Comparison of ENCODE assay signal across 9 mouse cellular contexts in the genomic region with DNA sequence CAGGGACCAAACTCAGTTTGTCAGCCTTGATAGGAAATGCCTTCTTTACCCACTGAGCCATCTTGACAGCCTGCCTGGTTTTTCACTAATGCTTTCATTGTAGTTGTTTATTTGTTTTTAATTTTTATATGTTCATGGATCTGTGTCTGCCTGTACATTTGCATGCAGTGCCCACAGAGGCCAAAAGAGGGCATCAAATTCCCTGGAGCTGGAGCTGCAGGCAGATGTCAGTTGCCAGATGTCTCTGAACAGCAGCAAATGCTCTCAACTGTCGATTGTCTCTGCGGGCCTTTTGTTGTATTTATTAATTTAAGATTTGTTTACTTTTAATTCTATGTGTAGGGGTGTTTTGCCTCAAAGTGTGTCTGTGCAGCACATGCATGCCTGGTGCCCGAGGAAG. TPM values are rescaled to one million over a fixed set of nuclear protein-coding genes. Genes with fewer than 3 reads are reported as not detected.
A peak's percentile ranks its signal among the peaks of the same experiment; 100 is the strongest.
DNase-seq lines count a peak whose midpoint lies in the region; ATAC-seq and TF ChIP-seq lines count a peak whose summit lies in the region.
"Had no signal": no experiment of that assay in that cellular context is flagged by ENCODE, and none has a peak within 500 bp of the region (broad histone marks: within the 10 kb centered on the region; RNA-seq: fewer than 3 reads in every experiment).

No protein-coding gene starts in this region.

- no peak overlapping the region for H3K4me2 ChIP-seq in kidney, embryonic 15.5 days
- H3K4me2 ChIP-seq in lung, postnatal 0 days (replicated peaks; ENCODE audit: low read depth, low read length): no peak overlapping the region

- no peak overlapping the region for H3K9ac ChIP-seq in kidney, embryonic 15.5 days
- H3K9ac ChIP-seq in MEL (ENCODE audit: control insufficient read depth, low read depth, low read length, poor library complexity, severe bottlenecking): no peak overlapping the region
- no peak overlapping the region for H3K9ac ChIP-seq in lung, postnatal 0 days (replicated peaks; ENCODE audit: low read depth)

- no peaks in the 10 kb centered on the region for H3K79me2 ChIP-seq in MEL (ENCODE audit: control insufficient read depth, insufficient read depth, low read length, poor library complexity)

- no peak for TF ChIP-seq EP300 in MEL (IDR thresholded peaks at IDR 0.05; ENCODE audit: low read depth in 1 of 2, low read length in 2 of 2)
- TF ChIP-seq EP300 in lung, postnatal 0 days (IDR thresholded peaks at IDR 0.05): no peak

- no peaks in the 10 kb centered on the region for H3K27me3 ChIP-seq in kidney, embryonic 15.5 days
- H3K27me3 ChIP-seq in MEL (ENCODE audit: control insufficient read depth in 1 of 2, insufficient read depth in 2 of 2, low read length in 2 of 2): no peaks in the 10 kb centered on the region
- H3K27me3 ChIP-seq in lung, postnatal 0 days (replicated peaks; ENCODE audit: insufficient read depth, low read length): no peaks in the 10 kb centered on the region

- H3K27ac ChIP-seq in kidney, embryonic 15.5 days: no peak overlapping the region
- no peak overlapping the region for H3K27ac ChIP-seq in MEL (ENCODE audit: control insufficient read depth, low read depth, low read length)
- no peak overlapping the region for H3K27ac ChIP-seq in lung, postnatal 0 days (ENCODE audit: low read length)

- ATAC-seq in kidney, embryonic 15.5 days (replicated peaks; ENCODE audit: low FRiP score): no peak
- ATAC-seq in lung, postnatal 0 days: no peak

- H3K36me3 ChIP-seq in kidney, embryonic 15.5 days: peaks cover 31% of the 10 kb centered on the region
- no peaks in the 10 kb centered on the region for H3K36me3 ChIP-seq in MEL (ENCODE audit: control insufficient read depth in 1 of 2, insufficient read depth in 2 of 2, low read length in 2 of 2)
- 0 out of 2 replicates have a peak, but pooled peaks cover 7% of the 10 kb centered on the region for H3K36me3 ChIP-seq in lung, postnatal 0 days (ENCODE audit: insufficient read depth, low read length)

- DNase-seq in kidney, adult 18-20 months: peak; percentile 23
- DNase-seq in 416B (ENCODE audit: low read depth) (peak; percentile 29), MEL (ENCODE audit: low read depth, low spot score) (peak; percentile 51)
- DNase-seq in lung, postnatal 0 days (ENCODE audit: low spot score): peak; percentile 46
- DNase-seq in cerebellum, adult 8-10 months: no peak
- DNase-seq in yolk sac, embryonic 10.5 days (ENCODE audit: low spot score): no peak
- no peak for DNase-seq in left cerebral cortex, adult 9 months (ENCODE audit: low spot score in 2 of 2)

- H3K9me3 ChIP-seq in kidney, embryonic 15.5 days (replicated peaks): no peaks in the 10 kb centered on the region
- no peaks in the 10 kb centered on the region for H3K9me3 ChIP-seq in MEL (replicated peaks; ENCODE audit: insufficient read depth, low read length)
- H3K9me3 ChIP-seq in lung, postnatal 0 days (ENCODE audit: low read length): no peaks in the 10 kb centered on the region

- H3K4me3 ChIP-seq in kidney, embryonic 15.5 days (replicated peaks): no peak overlapping the region
- H3K4me3 ChIP-seq in MEL (ENCODE audit: control insufficient read depth in 1 of 2, insufficient read depth in 1 of 2, low read depth in 2 of 2, low read length in 2 of 2): no peak overlapping the region
- no peak overlapping the region for H3K4me3 ChIP-seq in lung, postnatal 0 days (ENCODE audit: low read depth, low read length)
- H3K4me3 ChIP-seq: myocyte had no signal

- TF ChIP-seq POLR2A in MEL (IDR thresholded peaks at IDR 0.05; ENCODE audit: control insufficient read depth in 1 of 2, insufficient read depth in 1 of 2, low read depth in 1 of 2, low read length in 2 of 2, poor library complexity in 1 of 2): no peak

- TF ChIP-seq RAD21 in MEL (IDR thresholded peaks at IDR 0.05; ENCODE audit: low read depth, low read length): peak; percentile 27

- 50% methylated on average over 3 of the region's 3 CpGs for WGBS in kidney, embryonic 15.5 days
- WGBS in lung, postnatal 0 days: 39% methylated on average over 3 of the region's 3 CpGs

- no peaks in the 10 kb centered on the region for H3K4me1 ChIP-seq in kidney, embryonic 15.5 days
- H3K4me1 ChIP-seq in MEL (ENCODE audit: control insufficient read depth in 1 of 2, insufficient read depth in 2 of 2, low read length in 2 of 2): no peaks in the 10 kb centered on the region
- H3K4me1 ChIP-seq in lung, postnatal 0 days (ENCODE audit: insufficient read depth, low read depth, low read length): no peaks in the 10 kb centered on the region; the same call in 1 of the 2 replicates

- peak; percentile 43 to 52 (median 51) for TF ChIP-seq CTCF in MEL (IDR thresholded peaks at IDR 0.05 in 2 of 3, conservative IDR thresholded peaks at IDR 0.05 in 1 of 3; ENCODE audit: control insufficient read depth in 1 of 3, insufficient read depth in 1 of 3, low read depth in 2 of 3, low read length in 3 of 3, poor library complexity in 1 of 3, severe bottlenecking in 1 of 3)
- TF ChIP-seq CTCF in lung, postnatal 0 days (IDR thresholded peaks at IDR 0.05): peak; percentile 73

TF ChIP-seq in MEL, 35 proteins besides CTCF, POLR2A, EP300 and RAD21:
- TF ChIP-seq SMC3 (IDR thresholded peaks at IDR 0.05; ENCODE audit: low read depth, low read length): peak; percentile 46
- TF ChIP-seq TAL1 (IDR thresholded peaks at IDR 0.05; ENCODE audit: low read length): no peak

RNA-seq across cellular contexts. Expression of a gene that starts 15.6 kb away (rescaled TPM):
- polyA plus RNA-seq in kidney, embryonic 15.5 days (2015; fragmentation: Nextera tagmentation; extraction: Ambion mirVana): 14.3 and 15.2 TPM in 2 replicates
- total RNA-seq in MEL (2012; rRNA removed): 5.5 and 5.8 TPM in 2 replicates
- polyA plus RNA-seq in MEL (2012; ENCODE audit: insufficient read depth in 1 of 2, insufficient read length in 2 of 2, low read depth in 1 of 2, low replicate concordance in 2 of 2, missing spikeins in 1 of 2): 1 to 10 TPM in 1 of 2 experiments, not detected in 1; 6.4 TPM
- polyA plus RNA-seq in lung, postnatal 0 days (2015; fragmentation: Nextera tagmentation; extraction: Ambion mirVana): 40.3 and 49.9 TPM in 2 replicates

Comparison
In these comparisons a context has a peak if more than half of its experiments do, and no peak if none do; other contexts are left out.
1. DNase-seq: peak in kidney, adult 18-20 months (single experiment), 416B (single experiment), MEL (single experiment) and lung, postnatal 0 days (single experiment); none in cerebellum, adult 8-10 months (single experiment), yolk sac, embryonic 10.5 days (single experiment) and left cerebral cortex, adult 9 months (0 of 2).